Mouse (Mus musculus) thymus, adult 2 months (tissue): Measurements from ENCODE around the gene Maml2. TPM values are rescaled to one million over a fixed set of nuclear protein-coding genes. Genes with fewer than 3 reads are reported as not detected.

Experiments
- DNase-seq: peaks from one replicate; pipeline ENCODE4 v3.0.0; 2021
- H3K27ac ChIP-seq: fragments of 200-500 bp; 2 replicates; pipeline ENCODE4 v1.5.1; 2012; ENCODE audit warnings: low read length, control low read depth; ENCODE audit not compliant: control insufficient read depth, insufficient read depth
- H3K27me3 ChIP-seq: fragments of 200-500 bp; 2 replicates; pipeline ENCODE4 v1.6.1; 2012; ENCODE audit warnings: mild to moderate bottlenecking, low read length, moderate library complexity, mixed read lengths; ENCODE audit not compliant: control insufficient read depth, insufficient read depth
- H3K36me3 ChIP-seq: fragments of 200-500 bp; 2 replicates; pipeline ENCODE4 v1.6.1; 2012; ENCODE audit warnings: mild to moderate bottlenecking, low read length, moderate library complexity; ENCODE audit not compliant: control insufficient read depth, insufficient read depth
- H3K4me1 ChIP-seq: fragments of 200-500 bp; replicated peaks from 2 replicates; pipeline ENCODE4 v1.6.1; 2012; ENCODE audit warnings: low read length; ENCODE audit not compliant: control insufficient read depth, insufficient read depth
- H3K4me3 ChIP-seq: fragments of 200-500 bp; 2 replicates; pipeline ENCODE4 v1.5.1; 2012; ENCODE audit warnings: mild to moderate bottlenecking, low read length, control low read depth, moderate library complexity; ENCODE audit not compliant: control insufficient read depth, insufficient read depth
- CTCF ChIP-seq: fragments of 200-500 bp; IDR thresholded peaks from 2 replicates; pipeline ENCODE4 v1.5.1; 2012; ENCODE audit warnings: mild to moderate bottlenecking, control low read depth, low read length, moderate library complexity, borderline replicate concordance; ENCODE audit not compliant: control insufficient read depth, poor library complexity, insufficient read depth; ENCODE audit errors: extremely low read depth
- POLR2A ChIP-seq: fragments of 200-500 bp; IDR thresholded peaks from 2 replicates; pipeline ENCODE4 v1.6.1; 2012; ENCODE audit warnings: mild to moderate bottlenecking, low read length, control low read depth, moderate library complexity; ENCODE audit not compliant: control insufficient read depth, poor library complexity, insufficient read depth; ENCODE audit errors: extremely low read depth
- WGBS: fragments of 180-500 bp; shearing (Covaris S2); methylation state at CpG from one replicate; pipeline ENCODE4 v1.1.7; 2018; 5-methylcytosine and 5-hydroxymethylcytosine counted together
- polyA plus RNA-seq: library from polyadenylated mRNA; depleted of rRNA; stranded (reverse); fragments of >200 nt; gene quantifications from 2 replicates; pipeline ENCODE4 v1.2.3, GENCODE M21; 2012

Gene Maml2
- polyA plus RNA-seq, 1 experiment, result 12.9 TPM

- Histone ChIP-seq H3K27ac (no peak overlapping the region), H3K4me1 (peaks cover 11% of the 10 kb centered on the region), H3K27me3 (no peaks in the 10 kb centered on the region), H3K4me3 (no peak overlapping the region), H3K36me3 (no peaks in the 10 kb centered on the region)
- 39% methylated on average over 6 of the region's 6 CpGs for WGBS
- DNase-seq, result no peak
- no peak for TF ChIP-seq CTCF
- no peak for TF ChIP-seq POLR2A
Measured at GRCm38 (mm10) chr9:13540781-13541180, 243.0 kb downstream of the Maml2 start.

- DNase-seq, result no peak
- WGBS, result 84% methylated on average over 8 of the region's 8 CpGs
- Histone ChIP-seq H3K4me3 (no peak overlapping the region), H3K27me3 (no peaks in the 10 kb centered on the region), H3K27ac (no peak overlapping the region), H3K36me3 (no peaks in the 10 kb centered on the region), H3K4me1 (0 out of 2 replicates have a peak, but pooled peaks cover 2% of the 10 kb centered on the region)
- TF ChIP-seq POLR2A (no peak), CTCF (no peak)
Measured at GRCm38 (mm10) chr9:13543167-13543566, 245.4 kb downstream of the Maml2 start.

DNA sequence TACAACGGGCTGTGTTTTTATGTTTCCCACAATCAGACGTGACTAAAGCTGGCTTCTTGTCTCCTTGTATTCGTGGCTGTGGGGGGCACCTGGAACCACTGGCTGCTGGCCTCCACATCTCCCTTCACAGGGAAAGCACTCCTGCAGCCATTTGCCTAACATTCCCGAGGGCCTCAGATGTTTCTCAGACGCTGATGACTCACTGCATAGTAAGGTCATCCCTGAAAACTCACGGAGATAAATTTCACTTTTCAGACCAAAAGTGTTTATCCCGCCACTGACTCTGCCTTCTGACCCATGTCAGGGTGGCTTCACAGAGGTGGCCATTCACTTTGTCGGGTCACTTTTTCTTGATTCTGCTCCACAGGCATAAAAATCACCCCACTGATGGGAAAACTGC lies 246.4 kb downstream of the Maml2 start:
- H3K27me3 ChIP-seq, result no peaks in the 10 kb centered on the region
- no peaks in the 10 kb centered on the region for H3K36me3 ChIP-seq
- no peak for DNase-seq
- 0 out of 2 replicates have a peak, but pooled peaks cover 2% of the 10 kb centered on the region for H3K4me1 ChIP-seq
- WGBS, result 89% methylated on average over 8 of the region's 8 CpGs
- H3K4me3 ChIP-seq, result no peak overlapping the region
- no peak overlapping the region for H3K27ac ChIP-seq
- TF ChIP-seq POLR2A (no peak), CTCF (no peak)

DNA sequence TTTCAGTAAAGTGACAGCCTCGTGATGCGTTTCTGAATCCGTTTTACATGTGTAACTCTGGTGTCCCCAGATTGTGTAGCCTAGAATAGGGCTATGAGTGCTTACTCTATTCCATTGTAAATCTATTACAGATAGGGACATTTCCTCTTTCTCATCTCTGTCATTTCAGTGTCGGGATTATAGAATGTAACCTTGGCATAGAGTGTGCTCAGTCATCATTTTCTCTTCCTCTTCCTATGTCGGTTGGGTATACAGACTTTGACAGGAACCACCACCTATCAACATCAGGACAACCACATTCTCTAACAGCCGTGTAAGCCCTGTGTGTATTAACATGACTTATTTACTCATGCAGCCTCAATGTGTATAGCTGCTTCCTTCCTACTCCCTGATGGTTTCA lies 248.0 kb downstream of the Maml2 start:
- DNase-seq, result no peak
- H3K27ac ChIP-seq, result no peak overlapping the region
- no peaks in the 10 kb centered on the region for H3K36me3 ChIP-seq
- TF ChIP-seq POLR2A (no peak), CTCF (no peak)
- H3K4me3 ChIP-seq, result no peak overlapping the region
- no peaks in the 10 kb centered on the region for H3K27me3 ChIP-seq
- no peaks in the 10 kb centered on the region for H3K4me1 ChIP-seq
- 48% methylated on average over 6 of the region's 6 CpGs for WGBS

GRCm38 (mm10) chr9:13549911-13550310 lies 252.2 kb downstream of the Maml2 start:
- DNase-seq, result no peak
- 48% methylated on average over 3 of the region's 3 CpGs for WGBS
- Histone ChIP-seq H3K4me3 (no peak overlapping the region), H3K36me3 (no peaks in the 10 kb centered on the region), H3K27ac (no peak overlapping the region), H3K27me3 (no peaks in the 10 kb centered on the region), H3K4me1 (no peaks in the 10 kb centered on the region)
- TF ChIP-seq POLR2A, result no peak
- TF ChIP-seq CTCF, result no peak

DNA sequence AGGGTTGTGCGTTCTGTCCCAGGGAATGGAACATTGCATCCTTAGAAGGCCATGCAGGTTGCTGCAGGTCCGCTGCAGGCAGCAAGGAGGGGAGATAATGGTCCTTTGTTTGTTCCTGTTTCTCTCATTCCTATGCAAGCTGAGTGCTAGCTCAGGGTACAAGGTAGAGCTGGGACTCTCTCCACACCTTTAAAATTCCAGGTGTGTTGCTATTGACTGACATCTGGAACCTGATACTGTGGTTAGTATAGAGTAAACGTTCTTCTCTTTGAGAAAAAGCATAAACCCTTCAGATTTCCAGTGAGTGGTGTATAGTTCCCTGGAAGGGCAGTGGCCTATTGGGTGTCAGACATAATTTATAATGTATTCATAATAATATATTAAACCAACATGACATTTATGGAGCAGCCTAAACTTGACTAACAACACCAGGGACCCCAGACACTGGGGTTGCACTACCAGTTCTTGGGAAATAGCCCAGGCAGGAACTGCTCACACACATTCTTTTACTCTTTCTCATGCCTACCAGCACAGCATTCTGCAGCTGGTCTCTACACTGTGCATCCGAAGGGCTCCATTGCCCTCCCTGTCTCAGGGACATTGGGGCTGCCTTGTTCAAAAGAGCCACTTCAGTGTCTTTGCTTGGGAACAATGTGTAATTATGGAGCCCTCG lies 254.8 kb downstream of the Maml2 start:
- DNase-seq, result no peak

More for the DNA sequence above, 254.8 kb downstream of the Maml2 start:
- TF ChIP-seq CTCF (no peak), POLR2A (no peak)
- Histone ChIP-seq H3K36me3 (no peaks in the 10 kb centered on the region), H3K27ac (no peak overlapping the region), H3K4me1 (peaks cover 4% of the 10 kb centered on the region; the same call in 1 of the 2 replicates), H3K4me3 (no peak overlapping the region), H3K27me3 (no peaks in the 10 kb centered on the region)
- WGBS, result 92% methylated on average over 5 of the region's 5 CpGs
